Mouse (Mus musculus) WW6 (cell line): ENCODE results near the gene Pim1.
"Not testable (repeated sequence)": the region's sequence is repeated elsewhere in the genome, so short reads cannot be mapped to it uniquely, and the experiment has no call there.

Experiments
- DNase-seq: peaks from one replicate; pipeline ENCODE4 v3.0.0-alpha.2; 2013; ENCODE audit warnings: low read depth, low spot score

The Pim1 gene

GRCm38 (mm10) chr17:29490713-29491581 is at the start of gene Pim1:
Gene Pim1, plus strand, starts transcription at chr17:29490753.
- no peak for DNase-seq

- DNase-seq, result no peak
Measured at GRCm38 (mm10) chr17:29441562-29441961, 49.0 kb upstream of the Pim1 start.

GRCm38 (mm10) chr17:29442131-29442557 is 48.4 kb upstream of the Pim1 start:
- DNase-seq, result no peak

GRCm38 (mm10) chr17:29443724-29444123 is 46.8 kb upstream of the Pim1 start:
- DNase-seq, result no peak

- no peak for DNase-seq
Measured at GRCm38 (mm10) chr17:29445072-29445471, 45.5 kb upstream of the Pim1 start.

- DNase-seq, result no peak
Measured at GRCm38 (mm10) chr17:29447323-29447722, 43.2 kb upstream of the Pim1 start.

GRCm38 (mm10) chr17:29448055-29448454 is 42.5 kb upstream of the Pim1 start:
- DNase-seq, result no peak

GRCm38 (mm10) chr17:29448561-29448960 is 42.0 kb upstream of the Pim1 start:
- no peak for DNase-seq

- DNase-seq, result peak; percentile 94
Measured at GRCm38 (mm10) chr17:29450899-29451840, 39.4 kb upstream of the Pim1 start.

- no peak for DNase-seq
Measured at GRCm38 (mm10) chr17:29451841-29452210, 38.7 kb upstream of the Pim1 start.

GRCm38 (mm10) chr17:29454119-29454518 is 36.4 kb upstream of the Pim1 start:
- DNase-seq, result not testable (repeated sequence)

- DNase-seq, result no peak
Measured at GRCm38 (mm10) chr17:29455411-29456120, 35.0 kb upstream of the Pim1 start.

GRCm38 (mm10) chr17:29456476-29456875 is 34.1 kb upstream of the Pim1 start:
- no peak for DNase-seq

GRCm38 (mm10) chr17:29456926-29457325 is 33.6 kb upstream of the Pim1 start:
- DNase-seq, result no peak

GRCm38 (mm10) chr17:29457795-29458560 is 32.6 kb upstream of the Pim1 start:
- DNase-seq, result no peak

GRCm38 (mm10) chr17:29459321-29460118 is 31.0 kb upstream of the Pim1 start:
- DNase-seq, result no peak

- DNase-seq, result no peak
Measured at GRCm38 (mm10) chr17:29460119-29460505, 30.4 kb upstream of the Pim1 start.

GRCm38 (mm10) chr17:29463627-29464026 is 26.9 kb upstream of the Pim1 start:
- DNase-seq, result no peak

GRCm38 (mm10) chr17:29464068-29464467 is 26.5 kb upstream of the Pim1 start:
- peak; percentile 64 for DNase-seq

- DNase-seq, result no peak
Measured at GRCm38 (mm10) chr17:29464519-29465140, 25.9 kb upstream of the Pim1 start.
